Mouse (Mus musculus): ENCODE data around the gene Cpne5.
A peak's percentile ranks its signal among the peaks of the same experiment; 100 is the strongest.

Gene Cpne5

DNA sequence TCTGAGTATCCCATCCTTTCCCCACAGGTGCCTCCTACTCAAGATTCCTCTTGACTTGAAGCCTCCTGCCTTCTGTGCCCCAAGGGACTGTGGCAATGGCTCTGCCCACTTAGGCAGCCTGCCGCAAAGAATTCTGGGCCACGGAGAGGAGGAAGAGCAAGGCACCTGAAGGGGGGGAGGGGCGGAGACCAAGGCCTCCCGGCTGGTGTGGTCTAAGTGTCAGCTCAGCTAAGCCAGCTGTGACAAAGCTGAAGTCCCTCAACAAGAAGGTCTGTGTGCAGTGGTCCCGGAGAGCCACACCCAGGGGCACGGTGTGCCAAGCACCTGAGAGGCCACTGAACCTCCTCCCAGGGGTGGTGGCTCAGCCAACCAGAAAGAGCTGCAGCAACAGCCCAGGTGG is 70.6 kb downstream of the Cpne5 start:
- peak; percentile 90 for DNase-seq

GRCm38 (mm10) chr17:29165967-29166578 is 71.9 kb downstream of the Cpne5 start:
- DNase-seq, result no peak

DNA sequence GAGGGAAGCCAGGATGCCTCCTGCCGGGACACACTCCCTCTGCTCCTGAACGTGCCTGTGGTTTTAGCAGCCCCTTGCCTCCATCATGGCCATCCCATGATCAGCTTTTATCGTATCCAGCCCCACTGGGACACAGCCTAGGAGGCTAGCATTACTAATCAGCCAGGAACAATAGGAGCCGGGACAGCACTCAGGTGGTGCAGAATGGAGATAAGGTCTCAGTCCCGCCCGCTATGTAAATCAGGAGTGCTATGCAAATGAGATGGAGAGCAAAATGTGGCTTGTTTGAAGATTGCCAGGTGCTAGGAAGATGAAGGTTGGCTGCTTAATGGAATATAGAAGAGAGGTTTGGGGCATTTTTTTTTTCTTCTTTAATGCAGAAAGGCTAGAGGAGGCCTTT is 72.5 kb downstream of the Cpne5 start:
- no peak for DNase-seq

- peak; percentile 67 for DNase-seq
These were observed 73.4 kb downstream of the Cpne5 start for GRCm38 (mm10) chr17:29164469-29165111.

DNA sequence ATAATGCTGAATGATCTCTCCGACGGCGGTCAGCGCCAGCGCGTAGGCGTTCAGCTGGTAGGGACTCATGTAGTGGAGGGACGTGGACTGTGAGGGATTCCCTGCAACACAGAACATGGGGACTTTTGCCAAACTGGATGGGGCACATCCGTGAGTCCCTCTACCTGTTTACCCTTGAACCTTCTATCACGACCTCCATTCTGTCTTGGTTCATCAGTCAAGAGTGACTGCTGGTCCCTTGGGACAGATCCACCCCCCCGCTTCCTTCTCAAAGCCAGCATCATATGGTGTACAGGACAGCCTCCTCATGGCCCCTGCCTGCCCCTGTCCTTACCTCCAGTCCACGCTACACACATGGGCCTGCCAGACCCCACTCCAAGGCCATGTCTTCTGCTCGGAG is 75.6 kb downstream of the Cpne5 start:
- DNase-seq, result no peak

DNA sequence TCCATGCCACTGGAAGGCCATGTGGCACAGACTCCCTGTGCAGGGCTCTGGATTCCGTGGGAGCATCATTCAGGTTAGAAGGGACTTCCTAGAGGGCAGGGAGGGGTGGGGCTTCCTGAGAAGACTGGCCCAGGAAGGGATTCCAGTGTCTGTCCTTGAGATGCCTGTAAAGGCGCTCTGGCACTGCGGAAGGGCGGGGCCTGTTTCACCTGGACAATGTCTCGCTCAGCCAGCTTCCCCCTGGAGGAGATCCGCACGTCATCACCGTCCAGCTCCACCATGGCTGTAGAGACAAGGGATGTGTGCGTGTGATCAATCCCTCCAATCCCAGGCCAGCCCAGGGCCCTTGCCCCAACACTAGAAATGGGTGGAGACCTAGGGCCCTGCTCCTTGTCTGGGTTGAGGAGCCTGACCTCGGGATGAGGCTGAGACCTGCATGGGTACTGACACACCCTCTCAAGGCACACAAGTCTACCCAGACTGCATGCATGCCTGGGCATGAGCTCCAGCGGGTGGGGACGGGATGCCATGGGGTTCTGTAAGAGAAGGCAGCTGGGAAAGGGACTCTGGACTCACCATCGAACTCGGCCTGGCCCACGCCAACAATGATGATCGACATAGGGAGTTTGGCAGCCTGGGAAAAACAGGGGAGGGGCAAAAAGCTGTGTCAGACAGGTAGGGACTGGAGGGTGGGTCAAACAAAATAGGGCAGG is 78.1 kb downstream of the Cpne5 start:
- no peak for DNase-seq

DNA sequence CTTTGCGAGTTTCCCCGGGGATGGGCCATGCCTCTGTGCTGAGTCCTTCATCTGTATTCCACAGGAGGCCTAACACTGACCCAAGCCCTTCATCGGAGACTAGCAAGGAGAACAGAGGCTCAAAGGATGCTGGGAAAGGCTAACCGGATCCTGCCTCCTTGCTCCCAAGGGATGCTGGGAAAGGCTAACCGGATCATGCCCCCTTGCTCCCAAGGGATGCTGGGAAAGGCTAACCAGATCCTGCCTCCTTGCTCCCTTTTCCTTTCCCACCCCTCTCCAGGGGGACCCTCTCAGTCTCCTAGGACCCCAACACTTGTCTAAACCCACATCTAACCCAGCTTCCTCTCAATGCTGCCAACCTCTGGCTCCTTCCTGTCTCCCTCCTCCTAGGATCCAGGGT is 78.6 kb downstream of the Cpne5 start:
- no peak for DNase-seq

DNA sequence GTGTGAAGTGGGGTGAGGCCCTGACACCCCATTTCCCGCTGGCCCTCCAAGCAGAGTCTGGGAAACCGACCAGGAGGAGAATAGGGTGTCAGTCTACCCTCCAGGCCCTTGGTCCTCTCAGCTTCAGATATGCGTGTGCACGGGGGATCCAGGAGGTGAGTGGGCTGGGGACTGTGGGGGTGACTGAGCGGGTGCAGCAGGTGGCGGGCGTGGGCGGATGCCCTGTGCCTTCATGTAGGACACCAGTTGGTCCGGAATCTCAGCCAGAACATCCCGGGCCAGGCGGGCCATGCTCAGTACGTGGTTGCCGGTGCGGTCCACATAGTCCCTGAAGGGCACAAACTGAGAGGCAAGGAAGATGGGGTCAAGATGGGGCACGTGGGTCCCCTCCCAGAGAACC is 79.1 kb downstream of the Cpne5 start:
- no peak for DNase-seq

DNA sequence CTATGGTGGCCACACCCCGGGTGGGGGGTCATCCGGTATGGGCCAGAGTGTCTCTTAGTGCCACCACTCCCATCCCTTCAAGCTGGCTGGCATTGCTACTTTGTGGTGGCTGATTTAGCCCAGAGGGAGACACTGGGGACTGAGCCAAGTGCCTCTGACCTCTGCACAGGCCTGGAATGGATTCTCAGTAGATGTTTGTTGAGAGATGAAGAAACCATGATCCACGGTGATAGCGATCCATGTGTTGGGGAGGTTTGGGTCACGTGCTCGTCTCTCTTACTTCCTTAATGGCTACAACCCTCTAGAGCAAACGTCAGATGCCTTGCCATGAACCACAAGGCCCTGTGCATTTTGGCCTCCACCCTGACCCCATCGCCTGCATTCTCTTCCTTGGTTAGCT is 81.1 kb downstream of the Cpne5 start:
- DNase-seq, result no peak

DNA sequence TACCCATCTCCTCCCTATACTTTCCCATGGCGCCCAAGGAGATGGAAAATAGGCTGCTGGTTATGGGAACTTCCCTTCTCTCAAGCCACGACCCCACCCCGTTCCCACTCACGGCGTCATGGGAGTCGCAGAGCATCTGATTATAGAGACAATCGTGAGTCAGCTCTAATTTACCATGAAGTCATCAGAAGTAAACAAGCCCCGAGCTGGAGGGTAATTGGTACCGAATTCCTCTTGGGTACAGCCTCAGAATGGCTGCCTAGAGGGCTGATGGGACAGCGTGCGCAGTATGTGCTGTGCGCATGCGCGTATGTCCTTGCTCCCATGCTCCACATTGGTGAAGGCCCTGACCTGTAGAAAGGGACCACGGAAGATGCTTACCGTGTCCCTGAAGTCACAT is 81.6 kb downstream of the Cpne5 start:
- DNase-seq, result no peak

GRCm38 (mm10) chr17:29155355-29156135 is 82.4 kb downstream of the Cpne5 start:
- DNase-seq, result peak; percentile 53

DNA sequence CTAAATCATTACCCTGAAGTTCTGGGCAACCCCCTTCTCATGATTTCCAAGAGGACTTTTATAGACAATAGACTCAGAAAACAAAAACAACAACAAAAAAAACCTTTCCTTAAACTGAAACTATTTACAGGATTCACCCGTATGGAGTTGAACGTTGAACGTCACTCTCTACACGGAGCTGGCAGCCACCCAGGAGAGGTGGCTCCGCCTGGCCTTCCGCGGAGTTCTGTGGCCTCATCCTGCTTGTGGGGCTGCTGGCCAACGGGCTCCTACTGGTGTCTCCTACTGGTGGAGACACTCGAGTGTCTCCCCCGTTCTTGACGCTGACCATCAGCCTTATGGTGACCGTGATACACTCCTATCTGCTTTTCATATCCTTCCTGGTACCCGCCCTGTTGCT is 83.7 kb downstream of the Cpne5 start:
- no peak for DNase-seq

GRCm38 (mm10) chr17:29152547-29152946 is 85.4 kb downstream of the Cpne5 start:
- peak; percentile 64 for DNase-seq

DNA sequence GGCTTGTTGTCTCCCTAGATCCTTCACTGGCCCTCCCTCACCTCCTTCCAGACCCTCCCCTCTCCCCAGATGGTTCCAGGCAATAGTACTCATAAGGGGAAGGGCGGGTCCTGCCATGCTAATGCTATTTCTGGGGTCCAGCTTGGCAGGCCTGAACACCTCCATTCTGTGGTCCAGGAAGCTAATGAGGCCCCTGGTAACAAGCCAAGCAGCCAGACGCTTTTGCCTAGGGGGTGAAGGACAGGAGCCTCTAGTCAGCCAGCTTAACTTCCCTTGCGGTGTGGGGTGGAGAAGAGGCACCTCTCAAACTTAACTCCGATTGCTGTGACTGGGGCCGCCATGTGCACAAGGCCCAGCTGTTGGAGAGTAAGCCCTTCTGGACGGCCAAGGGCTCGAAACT is 88.2 kb downstream of the Cpne5 start:
- DNase-seq, result no peak

GRCm38 (mm10) chr17:29147773-29148172 is 90.2 kb downstream of the Cpne5 start:
- DNase-seq, result no peak

DNA sequence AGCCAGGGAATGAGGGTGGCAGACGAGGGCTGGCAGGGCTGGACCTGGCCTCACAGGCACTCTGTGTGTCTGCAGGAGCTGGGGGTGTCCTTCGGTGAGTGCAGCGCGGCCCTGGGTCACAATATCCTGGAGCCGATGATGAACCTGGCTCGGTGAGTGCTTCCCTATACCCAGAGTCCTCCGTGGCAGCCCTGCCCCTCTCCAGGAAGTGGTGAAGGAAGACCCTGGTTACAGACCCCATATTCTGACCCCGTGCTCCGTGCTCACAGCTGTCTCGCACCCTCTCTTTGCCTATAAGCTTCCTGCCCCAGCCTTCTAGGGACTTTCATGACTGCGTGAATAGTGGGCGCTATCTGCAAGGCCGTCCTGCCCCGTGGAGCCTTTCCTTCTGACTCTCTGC is 90.7 kb downstream of the Cpne5 start:
- DNase-seq, result peak; percentile 51

DNA sequence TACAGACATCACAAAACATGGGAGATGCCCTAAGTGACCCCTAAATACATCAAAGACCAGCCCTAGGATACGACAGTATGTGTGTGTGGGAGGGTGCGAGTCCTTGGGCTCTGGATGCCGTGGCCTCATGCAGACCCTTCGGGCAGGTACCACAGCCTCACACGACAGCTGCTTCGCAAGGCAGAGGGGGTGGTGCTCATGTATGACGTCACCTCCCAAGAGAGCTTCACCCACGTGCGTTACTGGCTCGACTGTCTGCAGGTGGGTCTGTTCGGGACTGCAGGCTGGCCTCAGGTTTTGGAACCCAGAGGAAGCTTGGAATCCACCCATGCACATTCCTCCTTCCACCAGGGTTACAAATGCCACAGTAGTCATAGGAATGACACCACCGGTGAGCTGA is 92.9 kb downstream of the Cpne5 start:
- DNase-seq, result no peak

DNA sequence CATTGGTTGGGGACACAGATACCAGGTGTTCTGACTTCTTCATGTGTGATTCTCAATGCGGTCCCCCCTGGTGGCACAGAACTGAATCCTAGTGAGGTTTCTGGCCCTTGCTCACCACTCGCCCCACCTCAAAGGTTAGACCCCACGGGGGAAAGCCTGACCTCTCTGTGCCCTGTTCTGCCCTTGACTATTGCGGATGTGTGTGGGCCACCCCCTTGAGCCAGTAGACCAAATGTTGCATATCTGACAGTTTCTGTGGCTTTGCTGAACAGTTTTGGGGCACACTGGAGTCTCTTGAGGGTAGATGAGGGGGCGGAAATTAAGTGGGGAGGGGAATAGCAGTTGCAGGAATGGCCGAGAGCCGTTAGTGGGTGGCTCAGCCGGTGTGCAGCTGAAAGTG is 94.7 kb downstream of the Cpne5 start:
- peak; percentile 54 for DNase-seq

- DNase-seq, result no peak
These were observed 96.4 kb downstream of the Cpne5 start for GRCm38 (mm10) chr17:29141577-29141976.

DNA sequence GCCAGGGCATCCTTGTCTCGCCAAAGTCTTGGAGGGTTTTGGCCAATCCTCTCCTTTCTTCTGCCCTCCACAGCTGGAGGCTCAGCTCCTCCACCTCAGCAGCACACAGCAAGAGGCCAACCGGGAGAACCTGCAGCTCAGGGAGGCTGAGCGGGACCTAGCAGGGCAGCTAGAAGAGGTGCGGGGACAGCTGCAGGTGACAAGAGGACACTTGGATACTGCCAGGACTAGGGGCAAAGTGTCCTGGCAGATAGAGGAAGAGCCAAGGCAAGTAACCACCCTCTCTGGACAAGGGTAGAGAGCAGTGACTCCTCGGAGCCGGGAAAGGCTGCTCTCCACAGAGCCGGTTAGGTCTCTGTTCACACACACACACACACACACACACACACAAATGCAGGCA is 100.1 kb downstream of the Cpne5 start:
- DNase-seq, result no peak

GRCm38 (mm10) chr17:29136236-29136635 is 101.7 kb downstream of the Cpne5 start:
- DNase-seq, result no peak

GRCm38 (mm10) chr17:29135066-29135465 is 102.9 kb downstream of the Cpne5 start:
- DNase-seq, result peak; percentile 58

DNA sequence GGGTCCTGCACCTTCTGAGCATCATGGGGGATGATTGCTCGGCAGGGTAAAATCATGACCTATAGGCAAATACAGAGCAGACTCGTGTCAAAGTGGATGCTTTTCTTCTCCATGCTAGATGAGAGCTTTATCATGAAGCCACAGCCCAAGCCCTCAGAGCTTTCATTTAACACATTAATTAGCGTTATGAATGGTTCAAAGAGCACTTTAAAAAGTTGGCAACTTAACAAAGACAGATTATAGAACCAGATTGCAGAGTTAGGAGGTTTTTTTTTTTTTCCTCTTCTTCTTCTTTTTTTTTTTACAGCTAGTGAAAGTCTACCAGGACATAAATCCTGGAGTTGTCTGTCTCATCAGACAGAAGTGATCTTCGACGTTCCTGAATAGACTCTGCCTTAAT is 108.6 kb downstream of the Cpne5 start:
- no peak for DNase-seq

DNA sequence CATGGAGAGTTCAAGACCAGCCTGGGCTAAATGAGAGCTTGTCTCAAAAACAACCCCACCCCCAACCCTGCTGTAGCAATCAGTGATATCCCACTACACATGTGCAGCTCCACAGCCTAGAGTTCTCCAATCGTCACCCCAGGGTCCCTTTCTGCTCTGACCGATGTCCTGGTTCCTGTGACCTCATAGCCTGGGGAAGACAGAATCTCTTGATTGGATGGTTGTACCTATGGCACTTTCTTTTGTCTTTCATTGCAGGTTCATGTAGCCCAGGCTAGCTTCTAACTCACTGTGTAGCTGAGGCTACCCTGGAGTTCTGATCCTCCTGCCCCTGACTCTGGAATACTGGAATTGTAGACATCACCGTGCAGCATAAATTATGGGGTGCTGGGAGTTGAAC is 111.4 kb downstream of the Cpne5 start:
- DNase-seq, result peak; percentile 0

Measured in thymus, postnatal 4 days (tissue).